Mouse (Mus musculus) hematopoietic stem cell, adult 5-6 weeks (primary cell): ENCODE measurements around the gene Fitm2. TPM values are rescaled to one million over a fixed set of nuclear protein-coding genes. Genes with fewer than 3 reads are reported as not detected.
A peak's percentile ranks its signal among the peaks of the same experiment; 100 is the strongest.

ENCODE experiments used
- ATAC-seq, 2 experiments: fragments of 125-278 bp in 1 of 2; replicated peaks in 1 of 2; 2 replicates each; pipeline ENCODE4 v1.8.0; 2016 to 2017; ENCODE audit warnings: inconsistent platforms in 2 of 2, mild to moderate bottlenecking in 2 of 2, moderate number of reproducible peaks in 2 of 2, low read depth in 1 of 2, moderate TSS enrichment in 1 of 2; ENCODE audit not compliant: low FRiP score in 2 of 2, poor library complexity in 2 of 2, severe bottlenecking in 2 of 2, insufficient read depth in 1 of 2, low TSS enrichment in 1 of 2
- total RNA-seq: library from RNA; stranded (forward); fragments of 172-1452, 232-1000 nt; gene quantifications from 2 replicates; pipeline ENCODE4 v1.2.3, GENCODE M21; 2017

The Fitm2 gene
- total RNA-seq, 1 experiment from 2014 or later, result 4.3 TPM

GRCm38 (mm10) chr2:163438619-163439451 is 33.6 kb downstream of the Fitm2 start:
- peak; percentile 37 to 74; a peak in 1 of 4 replicates for ATAC-seq

- no peak for ATAC-seq
Observed at GRCm38 (mm10) chr2:163438246-163438618, 34.2 kb downstream of the Fitm2 start, which contains the start of gene Gdap1l1. Gene Gdap1l1 (plus strand): TSS chr2:163438476.

- ATAC-seq, result no peak
Observed at GRCm38 (mm10) chr2:163437800-163438199, 34.6 kb downstream of the Fitm2 start.

- 0 out of 4 replicates have a peak, but pooled peaks of 1 of the 2 experiments have one; percentile 21 for ATAC-seq
Observed at GRCm38 (mm10) chr2:163433971-163434370, 38.5 kb downstream of the Fitm2 start.

DNA sequence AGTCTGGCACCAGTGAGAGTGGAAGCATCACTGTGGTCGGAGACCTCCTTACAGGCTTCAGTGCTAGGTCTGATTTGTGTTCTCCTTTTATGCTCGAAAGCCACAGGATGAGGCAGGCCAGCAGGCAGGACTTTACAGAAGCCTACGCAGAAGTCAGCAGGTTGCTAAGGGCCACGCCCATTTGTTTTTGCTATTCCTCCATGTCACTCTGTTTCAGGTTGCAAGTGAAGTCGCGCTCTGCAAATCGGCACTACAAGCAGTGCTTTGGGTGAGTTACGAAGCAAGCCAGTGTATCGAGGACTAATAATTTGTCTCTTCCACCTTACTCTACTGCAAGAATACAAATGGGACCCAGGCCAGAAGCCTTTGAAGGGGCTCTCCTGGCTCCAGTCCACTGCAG is 41.1 kb downstream of the Fitm2 start:
- ATAC-seq, result no peak

- ATAC-seq, result no peak
Observed at GRCm38 (mm10) chr2:163428346-163429011, 44.0 kb downstream of the Fitm2 start.

- no peak for ATAC-seq
Observed at GRCm38 (mm10) chr2:163424597-163424996, 47.8 kb downstream of the Fitm2 start, which contains the start of gene Oser1. Gene Oser1 (minus strand): TSS chr2:163424697.

GRCm38 (mm10) chr2:163422895-163423660 is 49.4 kb downstream of the Fitm2 start:
- peak in 1 of 2 experiments; percentile 15; a peak in 1 of 4 replicates for ATAC-seq

- no peak for ATAC-seq
Observed at GRCm38 (mm10) chr2:163420366-163420886, 52.0 kb downstream of the Fitm2 start.

- ATAC-seq, result peak; percentile 93 to 95
Observed at GRCm38 (mm10) chr2:163419346-163420045, 52.9 kb downstream of the Fitm2 start.

DNA sequence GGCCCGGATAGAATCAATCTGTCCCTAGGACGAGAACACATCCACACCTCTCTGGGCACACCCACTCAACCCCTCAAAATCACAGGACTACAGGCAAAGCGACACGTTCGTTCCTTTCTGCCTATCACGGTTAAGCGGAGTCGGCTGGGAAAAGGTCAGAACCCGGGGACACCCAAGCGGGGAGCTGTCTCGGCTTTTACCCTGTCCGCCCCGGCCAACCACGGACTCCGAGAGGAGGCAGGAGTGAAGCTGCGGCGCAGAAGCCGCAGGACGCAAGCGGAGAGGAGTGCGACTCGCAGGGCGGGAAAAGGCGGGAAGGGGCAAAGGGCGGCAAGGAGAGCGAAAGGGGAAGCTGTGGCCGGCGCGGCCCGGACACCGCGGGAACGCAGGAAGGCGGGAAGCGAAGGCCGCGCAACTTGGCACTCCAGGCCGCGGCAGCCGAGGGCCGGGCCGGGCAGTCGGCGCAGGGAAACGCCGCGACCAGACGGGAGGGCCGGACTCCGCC is 53.5 kb downstream of the Fitm2 start:
- peak; percentile 5 to 41; a peak in 3 of 4 replicates for ATAC-seq

- no peak for ATAC-seq
Observed at GRCm38 (mm10) chr2:163417830-163418229, 54.6 kb downstream of the Fitm2 start.

DNA sequence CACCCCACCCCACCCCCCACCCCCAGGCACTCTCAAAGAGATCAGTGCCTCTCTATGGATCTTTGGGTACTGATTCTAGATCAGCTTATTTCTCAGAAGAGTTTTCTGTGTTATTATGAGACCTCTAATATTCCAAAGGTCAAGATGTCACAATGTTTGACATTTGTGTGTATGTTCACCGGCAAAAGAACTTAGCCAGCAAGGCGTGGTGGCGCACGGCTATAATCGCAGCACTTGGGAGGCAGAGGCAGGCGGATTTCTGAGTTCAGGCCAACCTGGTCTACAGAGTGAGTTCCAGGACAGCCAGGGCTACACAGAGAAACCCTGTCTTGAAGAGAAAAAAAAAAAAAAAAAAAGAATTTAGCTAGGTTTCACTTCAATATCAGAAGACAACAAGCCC is 55.4 kb downstream of the Fitm2 start:
- ATAC-seq, result no peak
